Mouse (Mus musculus) mature B cell (primary cell): ENCODE results near the gene Arid3b.

Experiments used
- in situ Hi-C: fragments of 300-500 bp; cut with MboI; formaldehyde crosslinking; loops from 2 replicates; pipeline ENCODE4 v1.14.3; 2019

The Arid3b gene

GRCm38 (mm10) chr9:57775736-57776135, 60.9 kb downstream of the Arid3b start:
- in situ Hi-C loops = no loop called here

- in situ Hi-C loops = no loop called here
Measured at GRCm38 (mm10) chr9:57775026-57775425, 61.6 kb downstream of the Arid3b start.

DNA sequence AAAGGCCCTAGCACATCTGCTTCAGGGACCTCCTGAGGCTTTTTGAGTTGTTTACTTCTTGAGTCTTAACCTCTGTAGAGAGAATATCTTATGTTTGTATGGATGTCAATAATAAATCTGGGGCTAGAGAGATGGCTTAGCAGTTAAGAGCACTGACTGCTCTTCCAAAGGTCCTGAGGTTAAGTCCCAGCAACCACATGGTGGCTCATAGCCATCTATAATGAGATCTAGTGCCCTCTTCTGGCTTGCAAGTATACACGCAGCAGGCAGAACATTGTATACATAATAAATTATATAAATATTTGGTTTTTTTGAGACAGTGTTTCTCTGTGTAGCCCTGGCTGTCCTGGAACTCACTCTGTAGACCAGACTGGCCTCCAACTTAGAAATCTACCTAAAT, 62.4 kb downstream of the Arid3b start:
- in situ Hi-C loops = no loop called here

- in situ Hi-C loops = no loop called here
Measured at GRCm38 (mm10) chr9:57773754-57774153, 62.8 kb downstream of the Arid3b start.

DNA sequence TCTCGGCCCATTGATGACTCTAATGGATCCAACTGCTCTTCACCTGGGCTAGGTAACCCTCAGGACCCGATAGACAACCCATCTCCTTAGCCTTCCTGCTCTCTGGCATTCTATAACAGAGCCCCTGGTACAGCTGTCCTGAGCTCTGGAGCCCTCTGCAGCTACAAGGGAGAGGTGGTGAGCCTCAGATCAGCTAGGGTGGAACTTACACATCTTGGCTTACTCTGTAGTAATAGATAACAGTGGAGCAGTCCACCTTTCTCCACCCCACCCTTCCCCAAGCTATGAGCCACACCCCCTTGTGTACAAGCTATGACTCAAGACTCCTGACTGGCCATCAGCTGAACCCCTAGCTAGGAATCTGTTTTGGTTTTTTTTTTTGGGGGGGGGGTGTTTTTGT, 65.8 kb downstream of the Arid3b start:
- in situ Hi-C loops = no loop called here

DNA sequence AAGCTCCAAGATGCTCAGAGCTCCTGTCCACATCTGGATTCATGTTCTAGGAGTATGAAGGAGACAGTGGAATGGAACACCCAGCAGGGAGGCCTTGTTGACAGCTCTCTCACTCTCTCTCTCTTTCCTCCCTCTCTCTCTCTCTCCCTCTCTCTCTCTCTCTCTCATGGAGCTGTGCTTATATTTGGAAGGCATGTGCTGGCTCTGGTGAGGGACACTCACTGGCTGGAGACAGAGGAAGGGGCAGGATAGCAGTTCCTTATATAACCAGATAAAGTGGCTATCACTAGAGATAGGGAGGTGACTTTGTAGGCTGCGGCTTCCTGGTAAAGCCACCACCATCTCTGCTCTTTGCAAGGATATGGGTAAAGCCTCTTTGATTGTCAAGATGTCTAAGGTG, 66.4 kb downstream of the Arid3b start:
- in situ Hi-C loops = no loop called here

DNA sequence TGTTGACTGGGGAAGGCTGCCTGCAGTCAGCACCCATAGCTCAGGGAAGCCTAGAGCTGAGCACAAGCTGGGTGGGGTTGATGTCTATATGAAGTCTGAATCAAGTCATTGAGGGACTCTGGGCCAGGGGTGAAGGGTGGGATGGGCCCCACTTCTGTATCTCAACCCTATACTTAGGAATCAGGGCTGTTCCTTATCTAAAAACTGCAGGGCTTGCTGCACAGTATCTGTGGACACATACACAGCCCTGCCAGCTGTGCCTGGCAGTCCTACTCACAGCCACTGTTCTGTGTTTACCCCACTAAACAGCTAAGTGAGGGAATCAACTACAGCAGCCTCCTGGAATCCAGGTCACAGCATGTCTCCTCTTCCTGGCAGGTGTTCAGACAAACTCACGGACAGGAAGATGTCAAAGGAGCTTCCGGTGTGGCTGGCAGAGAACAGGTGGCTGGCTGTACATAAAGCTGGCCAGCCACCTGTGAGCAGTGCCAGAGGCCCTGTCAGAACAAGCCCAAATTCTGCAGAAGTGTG, 67.0 kb downstream of the Arid3b start:
- in situ Hi-C loops = no loop called here

- in situ Hi-C loops = no loop called here
Measured at GRCm38 (mm10) chr9:57767231-57767630, 69.4 kb downstream of the Arid3b start.

- in situ Hi-C loops = no loop called here
Measured at GRCm38 (mm10) chr9:57766431-57766830, 70.2 kb downstream of the Arid3b start.

DNA sequence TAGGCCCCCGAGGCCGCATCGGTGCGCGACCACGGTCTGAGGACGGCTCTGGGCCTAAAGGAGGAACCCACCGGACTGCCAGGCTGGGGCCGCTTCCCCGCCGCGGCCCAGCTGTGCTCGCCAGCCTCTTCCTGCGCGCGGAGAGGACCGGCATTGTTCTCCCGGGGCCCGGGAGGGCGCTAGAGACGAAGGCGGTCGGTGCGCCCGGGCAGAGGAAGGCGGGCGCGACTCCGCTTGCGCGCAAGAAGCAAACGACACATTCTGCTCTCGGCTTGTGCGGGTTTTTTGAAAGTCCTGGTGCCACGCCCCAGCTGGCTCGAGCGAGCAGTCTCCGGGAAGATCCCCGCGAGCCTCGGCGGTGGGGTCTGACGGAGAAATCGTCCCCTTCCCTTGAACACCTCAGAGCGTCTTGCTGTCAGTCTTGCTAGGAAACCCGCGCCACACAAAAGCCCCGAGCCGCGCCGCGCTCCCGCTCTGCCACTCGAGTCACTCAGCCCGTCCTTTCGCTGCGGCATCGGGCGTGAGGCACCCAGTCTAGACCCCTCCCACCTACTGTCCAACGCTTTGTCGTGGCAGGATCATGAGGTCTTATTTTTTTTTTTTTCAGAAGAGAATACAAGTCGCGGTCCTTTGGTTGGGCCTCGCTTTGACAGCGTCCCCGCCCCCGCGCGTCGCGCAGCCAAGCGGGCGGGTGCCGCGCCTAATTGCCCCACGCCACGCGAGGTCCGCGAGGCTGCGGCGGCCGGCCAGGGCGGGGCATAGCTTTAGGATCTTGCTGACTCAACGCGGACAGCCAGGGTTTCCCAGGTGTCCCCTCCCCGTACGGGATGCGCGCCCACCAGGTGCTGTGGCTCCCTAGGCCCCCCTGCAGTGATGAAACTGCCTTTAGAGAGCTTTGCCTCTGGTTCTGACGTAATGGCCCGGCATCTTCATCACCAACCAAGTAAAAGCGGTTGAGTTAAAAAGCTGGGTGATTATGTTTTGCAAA, 70.9 kb downstream of the Arid3b start, which contains the start of gene Clk3:
Gene Clk3, minus strand, starts transcription at position 497 of the 988 bp plus-strand sequence.
- in situ Hi-C loops = no loop called here

- in situ Hi-C loops = no loop called here
Measured at GRCm38 (mm10) chr9:57764974-57765363, 71.6 kb downstream of the Arid3b start.

DNA sequence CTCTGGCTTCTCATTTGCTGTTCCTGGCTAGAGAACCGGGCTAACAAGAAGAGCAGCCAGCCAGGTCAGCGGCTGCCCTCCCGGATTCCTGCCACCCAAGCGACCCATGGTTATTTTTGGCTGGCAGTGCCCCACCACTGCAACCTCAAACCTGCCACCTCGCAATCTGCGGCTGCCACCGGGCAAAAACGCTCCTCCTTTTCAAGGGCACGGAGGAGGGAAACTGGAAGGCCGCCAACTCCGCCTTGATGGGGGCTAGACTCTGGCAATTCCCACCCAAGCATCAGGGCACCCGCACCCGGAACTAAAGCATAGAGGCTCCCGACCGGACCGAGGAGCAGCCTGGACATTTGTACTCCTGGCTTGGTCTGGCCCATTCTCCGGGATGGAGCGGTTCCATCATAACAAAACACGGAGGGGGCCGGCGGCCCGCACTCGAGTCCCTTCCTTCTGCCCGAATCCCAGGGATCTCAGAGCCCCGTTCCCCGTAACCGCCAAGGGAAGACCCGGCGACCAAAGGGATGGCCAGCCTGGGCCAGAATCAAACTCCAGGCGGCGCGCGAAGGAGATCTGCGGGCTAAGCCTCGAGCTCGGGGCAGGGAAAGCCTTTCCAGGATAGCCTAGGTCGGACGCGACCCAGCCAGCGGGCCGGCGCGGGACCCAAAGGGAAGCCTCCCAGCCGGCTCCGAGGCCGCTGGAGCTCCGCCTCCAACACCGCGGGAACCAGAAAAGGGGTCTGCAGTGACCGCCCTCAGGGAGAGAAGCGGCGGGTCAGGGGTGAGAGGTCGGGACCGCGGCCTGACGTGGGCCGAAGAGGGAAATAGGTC, 72.2 kb downstream of the Arid3b start:
- in situ Hi-C loops = no loop called here

- in situ Hi-C loops = no loop called here
Measured at GRCm38 (mm10) chr9:57762563-57762991, 74.0 kb downstream of the Arid3b start.

DNA sequence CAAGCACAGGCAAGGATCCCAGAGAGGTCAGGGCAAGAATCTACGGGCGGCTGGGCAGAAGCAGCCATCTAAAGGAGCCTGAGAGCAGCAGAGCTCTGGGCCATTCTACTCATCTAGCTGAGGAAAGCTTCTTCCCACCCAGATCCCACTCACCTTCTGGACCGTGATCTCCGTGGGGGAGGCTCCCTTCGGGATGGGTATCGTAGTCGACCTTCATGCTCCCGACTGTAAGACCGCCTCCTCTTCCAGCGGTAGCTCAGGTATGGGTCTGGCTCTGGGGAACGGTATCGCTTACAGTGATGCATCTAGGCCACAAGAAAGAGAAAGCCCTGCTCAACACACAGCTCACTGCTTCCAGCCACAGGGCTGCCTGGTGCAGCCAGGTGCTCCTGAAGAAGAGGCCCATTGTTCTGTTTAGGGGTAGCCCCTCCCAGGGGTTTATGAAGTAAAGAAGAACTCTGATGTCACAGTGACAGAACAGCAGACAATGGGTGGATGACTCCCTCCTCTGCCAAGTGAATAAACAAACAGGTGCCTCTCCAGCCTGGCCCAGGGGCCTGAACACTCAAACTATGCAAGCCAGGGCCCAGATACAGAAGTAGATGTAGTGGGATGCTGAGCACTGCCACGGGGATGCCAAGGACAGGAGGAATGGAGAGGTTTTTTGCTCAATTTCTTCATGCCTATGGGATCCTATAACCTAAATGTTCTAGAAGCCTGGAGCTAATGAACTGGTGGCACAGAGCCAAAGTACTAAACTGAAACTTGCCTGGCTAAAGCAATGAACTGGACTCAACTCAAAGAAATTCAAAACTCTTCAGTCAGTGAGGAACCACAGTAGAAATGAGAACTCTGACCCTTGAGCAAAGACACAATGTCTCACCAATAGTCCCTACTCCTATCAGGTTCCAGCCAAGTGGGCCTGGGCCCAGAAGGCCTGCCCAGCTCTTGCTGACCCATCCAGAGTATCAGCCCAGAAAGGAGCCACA, 74.7 kb downstream of the Arid3b start:
- in situ Hi-C loops = no loop called here

DNA sequence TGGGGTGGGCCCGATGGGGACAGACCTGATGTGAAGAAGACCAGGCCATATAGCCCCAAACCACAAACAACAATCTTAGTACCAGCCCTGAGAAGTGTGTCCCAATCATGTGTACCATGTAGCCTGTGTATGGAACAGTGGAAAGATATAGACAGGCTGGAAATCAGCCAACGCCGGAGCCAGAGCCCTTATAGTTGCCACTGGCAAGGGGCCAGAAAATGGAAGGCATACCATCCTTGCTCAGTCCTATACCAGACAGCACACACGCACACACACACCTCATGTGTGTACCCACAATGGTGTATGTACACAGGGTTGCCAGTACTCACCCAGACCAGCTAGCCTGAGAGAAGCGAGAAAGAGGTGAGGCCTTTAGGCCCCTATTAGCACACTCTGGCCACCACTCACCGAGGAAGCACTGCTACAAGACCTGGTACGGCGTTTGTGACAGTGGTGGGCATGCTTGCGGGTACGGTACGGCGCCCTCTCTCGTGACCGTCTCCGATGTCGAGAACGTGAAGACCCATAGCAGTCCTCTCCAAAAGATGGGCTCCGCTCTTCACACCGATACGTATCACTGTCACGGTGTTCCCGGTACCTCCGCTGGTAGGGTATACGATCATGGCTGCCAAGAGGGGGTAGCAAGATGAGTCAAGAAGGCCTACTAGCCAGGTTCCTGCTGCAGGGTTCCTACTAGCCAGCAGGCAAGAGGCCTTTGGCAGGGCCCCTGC, 76.0 kb downstream of the Arid3b start:
- in situ Hi-C loops = no loop called here

DNA sequence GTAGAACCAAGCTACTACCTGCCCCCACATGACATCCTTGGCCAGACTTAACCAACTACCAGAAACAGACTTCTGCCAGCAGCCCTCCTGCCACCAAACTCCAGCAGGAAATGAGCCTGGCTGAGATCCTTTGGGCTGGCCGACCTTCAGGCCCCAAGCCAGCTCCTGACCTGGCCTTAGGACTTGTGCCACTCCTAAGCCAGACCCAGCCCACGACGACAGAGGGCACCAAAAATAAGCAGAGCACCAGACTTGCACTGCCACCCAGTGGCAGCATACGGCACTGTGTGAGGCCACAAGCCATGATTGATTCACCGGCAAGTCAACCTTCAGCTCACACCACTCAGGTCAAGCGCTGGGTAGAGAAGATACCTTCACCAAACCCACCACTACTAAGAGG, 77.3 kb downstream of the Arid3b start:
- in situ Hi-C loops = no loop called here

DNA sequence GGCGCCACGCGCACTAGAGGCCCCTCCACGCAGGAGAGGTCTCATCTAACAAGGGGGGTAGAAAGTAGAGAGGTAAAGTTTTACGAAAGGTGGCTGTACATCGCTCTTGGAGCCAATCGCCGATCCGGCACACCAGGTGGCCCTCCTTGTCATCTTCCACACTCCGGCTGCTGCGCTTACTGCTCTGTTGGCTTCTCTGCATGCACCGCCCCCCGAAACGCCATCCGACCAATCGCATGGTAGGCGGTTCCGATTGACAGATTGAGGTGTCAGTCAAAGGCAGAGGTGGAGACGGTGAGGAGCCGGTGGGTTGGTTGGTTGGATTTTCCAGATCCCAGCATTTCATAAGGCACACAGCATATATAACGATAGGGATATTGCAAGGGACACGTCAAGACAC, 78.1 kb downstream of the Arid3b start:
- in situ Hi-C loops = no loop called here

DNA sequence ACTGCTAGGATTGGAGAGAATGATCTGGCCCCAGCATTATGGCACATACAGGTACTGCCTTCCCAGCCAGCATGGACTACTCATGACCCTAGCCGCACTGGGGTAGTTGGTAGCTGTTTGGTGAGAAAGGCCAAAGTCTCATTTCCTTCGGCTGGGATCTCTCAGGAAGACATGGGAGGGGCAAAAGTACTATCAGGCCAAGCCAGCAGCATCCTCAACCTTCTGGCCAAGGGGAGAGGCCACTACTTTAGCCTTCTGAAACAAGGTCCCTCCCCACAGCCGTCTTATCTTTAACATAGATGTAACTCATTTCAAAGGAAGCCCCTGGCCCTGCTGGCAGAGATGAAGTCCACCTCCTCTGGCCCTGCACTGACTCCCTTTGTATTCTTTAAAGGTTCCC, 79.0 kb downstream of the Arid3b start:
- in situ Hi-C loops = no loop called here

- in situ Hi-C loops = no loop called here
Measured at GRCm38 (mm10) chr9:57750901-57751300, 85.7 kb downstream of the Arid3b start.

GRCm38 (mm10) chr9:57748831-57749230, 87.8 kb downstream of the Arid3b start:
- in situ Hi-C loops = no loop called here
